Mouse (Mus musculus): ENCODE measurements around the gene Dtd2. TPM values are rescaled to one million over a fixed set of nuclear protein-coding genes. Genes with fewer than 3 reads are reported as not detected.

The Dtd2 gene
- total RNA-seq (2021) (1 to 10 TPM; 4.4 to 5.5 TPM), polyA plus RNA-seq (2012; rRNA removed) (3.9 and 5.9 TPM in 2 replicates)
- long read RNA-seq, partial matches to known transcripts = 0 of 7 reads
- long read RNA-seq, other reads (novel, unspliced or antisense) = 2 of 7 reads

GRCm38 (mm10) chr12:52005877-52006632 is at the start of gene Dtd2:
Dtd2 (minus strand) TSS chr12:52006501.
- WGBS = 2% methylated on average over 46 of the region's 46 CpGs

GRCm38 (mm10) chr12:52049324-52049723 is 43.0 kb upstream of the Dtd2 start:
- no peak overlapping the region for H3K27ac ChIP-seq
- TF ChIP-seq CTCF (IDR thresholded peaks at IDR 0.05) = no peak
- TF ChIP-seq EP300 (IDR thresholded peaks at IDR 0.05; ENCODE audit: insufficient read depth, low read depth, low read length) = no peak
- TF ChIP-seq POLR2A (IDR thresholded peaks at IDR 0.05; ENCODE audit: insufficient read depth, low read depth, low read length) = no peak
- H3K36me3 ChIP-seq (ENCODE audit: control insufficient read depth, insufficient read depth, low read length) = no peaks in the 10 kb centered on the region
- DNase-seq = no peak
- H3K27me3 ChIP-seq (ENCODE audit: control insufficient read depth, insufficient read depth, low read length) = no peaks in the 10 kb centered on the region
- intact Hi-C loops (cut with DNase I) = no loop called here
- no peak overlapping the region for H3K9ac ChIP-seq (ENCODE audit: low read depth, low read length)
- 53% methylated on average over 2 of the region's 2 CpGs for WGBS
- H3K4me1 ChIP-seq (ENCODE audit: control insufficient read depth, insufficient read depth, low read length) = no peaks in the 10 kb centered on the region
- no peaks in the 10 kb centered on the region for H3K79me2 ChIP-seq (replicated peaks; ENCODE audit: control insufficient read depth, insufficient read depth, low read length)
- no peak overlapping the region for H3K4me3 ChIP-seq

More at GRCm38 (mm10) chr12:52005877-52006632, at the start of gene Dtd2:
- peak within 1 kb of the TSS; percentile 85 for H3K27ac ChIP-seq
- DNase-seq = peak; percentile 93 to 96
- H3K4me1 ChIP-seq (ENCODE audit: control insufficient read depth, insufficient read depth, low read length) = no peaks in the 10 kb centered on the region; the same call in 1 of the 2 replicates
- no peaks in the 10 kb centered on the region; the same call in 1 of the 2 replicates for H3K36me3 ChIP-seq (ENCODE audit: control insufficient read depth, insufficient read depth, low read length)
- TF ChIP-seq CTCF (IDR thresholded peaks at IDR 0.05) = no peak
- TF ChIP-seq POLR2A (IDR thresholded peaks at IDR 0.05; ENCODE audit: insufficient read depth, low read depth, low read length) = peak; percentile 99
- 0 out of 2 replicates have a peak, but pooled peaks have one; percentile 19 for TF ChIP-seq EP300 (IDR thresholded peaks at IDR 0.05; ENCODE audit: insufficient read depth, low read depth, low read length)
- peak within 1 kb of the TSS; percentile 98 for H3K9ac ChIP-seq (ENCODE audit: low read depth, low read length)
- no peaks in the 10 kb centered on the region for H3K79me2 ChIP-seq (replicated peaks; ENCODE audit: control insufficient read depth, insufficient read depth, low read length)
- peak within 1 kb of the TSS; percentile 93 for H3K4me3 ChIP-seq
- no peaks in the 10 kb centered on the region for H3K27me3 ChIP-seq (ENCODE audit: control insufficient read depth, insufficient read depth, low read length)
- intact Hi-C loops (cut with DNase I) = loop anchor here (5.0 kb wide), 2 partner anchors 826 to 891 kb away; no protein-coding TSS in a partner anchor

- no peak overlapping the region for H3K4me3 ChIP-seq
- TF ChIP-seq POLR2A (IDR thresholded peaks at IDR 0.05; ENCODE audit: insufficient read depth, low read depth, low read length) (no peak), EP300 (IDR thresholded peaks at IDR 0.05; ENCODE audit: insufficient read depth, low read depth, low read length) (no peak)
- WGBS = 55% methylated on average over 4 of the region's 4 CpGs
- H3K27ac ChIP-seq = no peak overlapping the region
- no peak for DNase-seq
- no peaks in the 10 kb centered on the region for H3K36me3 ChIP-seq (ENCODE audit: control insufficient read depth, insufficient read depth, low read length)
- intact Hi-C loops (cut with DNase I) = no loop called here
- no peak overlapping the region for H3K9ac ChIP-seq (ENCODE audit: low read depth, low read length)
- H3K4me1 ChIP-seq (ENCODE audit: control insufficient read depth, insufficient read depth, low read length) = no peaks in the 10 kb centered on the region; the same call in 1 of the 2 replicates
- H3K27me3 ChIP-seq (ENCODE audit: control insufficient read depth, insufficient read depth, low read length) = no peaks in the 10 kb centered on the region
- no peaks in the 10 kb centered on the region for H3K79me2 ChIP-seq (replicated peaks; ENCODE audit: control insufficient read depth, insufficient read depth, low read length)
These were observed 40.1 kb upstream of the Dtd2 start for GRCm38 (mm10) chr12:52046371-52046770.

GRCm38 (mm10) chr12:52042818-52043336 is 36.6 kb upstream of the Dtd2 start:
- no peaks in the 10 kb centered on the region; the same call in 1 of the 2 replicates for H3K4me1 ChIP-seq (ENCODE audit: control insufficient read depth, insufficient read depth, low read length)
- H3K36me3 ChIP-seq (ENCODE audit: control insufficient read depth, insufficient read depth, low read length) = no peaks in the 10 kb centered on the region
- no peak for DNase-seq
- intact Hi-C loops (cut with DNase I) = no loop called here
- H3K4me3 ChIP-seq = no peak overlapping the region
- no peaks in the 10 kb centered on the region for H3K79me2 ChIP-seq (replicated peaks; ENCODE audit: control insufficient read depth, insufficient read depth, low read length)
- no peaks in the 10 kb centered on the region for H3K27me3 ChIP-seq (ENCODE audit: control insufficient read depth, insufficient read depth, low read length)
- no peak overlapping the region for H3K27ac ChIP-seq
- TF ChIP-seq EP300 (IDR thresholded peaks at IDR 0.05; ENCODE audit: insufficient read depth, low read depth, low read length) (no peak), POLR2A (IDR thresholded peaks at IDR 0.05; ENCODE audit: insufficient read depth, low read depth, low read length) (no peak), CTCF (IDR thresholded peaks at IDR 0.05) (no peak)
- WGBS = 41% methylated on average over 10 of the region's 10 CpGs
- no peak overlapping the region for H3K9ac ChIP-seq (ENCODE audit: low read depth, low read length)

GRCm38 (mm10) chr12:52038352-52038751 is 32.1 kb upstream of the Dtd2 start:
- Histone ChIP-seq H3K79me2 (replicated peaks; ENCODE audit: control insufficient read depth, insufficient read depth, low read length) (no peaks in the 10 kb centered on the region), H3K36me3 (ENCODE audit: control insufficient read depth, insufficient read depth, low read length) (no peaks in the 10 kb centered on the region), H3K4me3 (no peak overlapping the region), H3K27ac (no peak overlapping the region), H3K4me1 (ENCODE audit: control insufficient read depth, insufficient read depth, low read length) (no peaks in the 10 kb centered on the region; the same call in 1 of the 2 replicates), H3K9ac (ENCODE audit: low read depth, low read length) (no peak overlapping the region), H3K27me3 (ENCODE audit: control insufficient read depth, insufficient read depth, low read length) (no peaks in the 10 kb centered on the region)
- WGBS = 39% methylated on average over 3 of the region's 3 CpGs
- no peak for DNase-seq
- intact Hi-C loops (cut with DNase I) = loop anchor here (2.0 to 5.0 kb wide), 2 partner anchors 598 to 794 kb away; no protein-coding TSS in a partner anchor
- TF ChIP-seq EP300 (IDR thresholded peaks at IDR 0.05; ENCODE audit: insufficient read depth, low read depth, low read length) = no peak
- peak; percentile 79 for TF ChIP-seq CTCF (IDR thresholded peaks at IDR 0.05)
- no peak for TF ChIP-seq POLR2A (IDR thresholded peaks at IDR 0.05; ENCODE audit: insufficient read depth, low read depth, low read length)
